In genomic region chr9:107981684-107982605, GRCm38 (mm10) we compare ENCODE assay signal across 8 mouse cellular contexts. TPM values are rescaled to one million over a fixed set of nuclear protein-coding genes. Genes with fewer than 3 reads are reported as not detected.
A peak's percentile ranks its signal among the peaks of the same experiment; 100 is the strongest.
DNase-seq lines count a peak whose midpoint lies in the region; ATAC-seq lines count a peak whose summit lies in the region.

No protein-coding gene starts in this region.

- H3K9ac ChIP-seq in midbrain, embryonic 16.5 days (ENCODE audit: low read depth, low read length), result 0 out of 2 replicates have a peak overlapping the region, but pooled peaks have one; percentile 0

- 63% methylated on average over 7 of the region's 7 CpGs for whole genome bisulfite sequencing in midbrain, embryonic 16.5 days

- DNase-seq in layer of hippocampus, adult 11-12 months (ENCODE audit: low spot score), result peak; percentile 65
- DNase-seq in layer of hippocampus, adult 9-10 months (ENCODE audit: low spot score), result no peak
- peak; percentile 87 for DNase-seq in embryo, embryonic 10.5 days (ENCODE audit: low spot score)
- peak; percentile 55 to 59 for DNase-seq in heart, postnatal 10 days
- DNase-seq in left cerebral cortex, postnatal 25 days (ENCODE audit: low spot score in 2 of 2), result peak; percentile 44 to 76
- DNase-seq in frontal cortex, postnatal 10 days (ENCODE audit: low spot score in 2 of 2), result no peak
- no peak for DNase-seq in adrenal gland, adult 18-20 months (ENCODE audit: low spot score in 2 of 2)

- H3K4me1 ChIP-seq in midbrain, embryonic 16.5 days (ENCODE audit: control insufficient read depth, insufficient read depth, low read length), result peaks cover 10% of the 10 kb centered on the region

- peak overlapping the region; percentile 67 for H3K27ac ChIP-seq in midbrain, embryonic 16.5 days (ENCODE audit: low read length)

- intact Hi-C loops in heart, postnatal 10 days (cut with DNase I), result loop anchor here (1.0 kb wide), 1 partner anchor 16 kb away; no protein-coding TSS in a partner anchor
- intact Hi-C loops in left cerebral cortex, postnatal 25 days (cut with DNase I), result no loop called here

- no peaks in the 10 kb centered on the region for H3K9me3 ChIP-seq in midbrain, embryonic 16.5 days (replicated peaks; ENCODE audit: control insufficient read depth, low read length, poor library complexity, severe bottlenecking)

- H3K36me3 ChIP-seq in midbrain, embryonic 16.5 days (ENCODE audit: control insufficient read depth, insufficient read depth, low read length), result no peaks in the 10 kb centered on the region

- H3K27me3 ChIP-seq in midbrain, embryonic 16.5 days (ENCODE audit: control insufficient read depth, insufficient read depth, low read depth, low read length), result peaks cover 7% of the 10 kb centered on the region

- ATAC-seq in midbrain, embryonic 16.5 days, result no peak

- H3K4me3 ChIP-seq in midbrain, embryonic 16.5 days (ENCODE audit: low read depth, low read length), result 0 out of 2 replicates have a peak overlapping the region, but pooled peaks have one; percentile 3

- no peak overlapping the region for H3K4me2 ChIP-seq in midbrain, embryonic 16.5 days (ENCODE audit: low read length)

RNA-seq across cellular contexts. Expression of gene Gm20661, which starts 0.9 kb away (rescaled TPM):
- under 1 TPM; 0.36 to 0.50 TPM for total RNA-seq in heart, postnatal 10 days (2021)
- not detected for total RNA-seq in left cerebral cortex, postnatal 25 days (2021)
- 0.65 and 0.67 TPM in 2 replicates for polyA plus RNA-seq in midbrain, embryonic 16.5 days (2015; fragmentation: Nextera tagmentation; extraction: Ambion mirVana)
- total RNA-seq in adrenal gland, adult 18-20 months (2021), result under 1 TPM in 1 of 2 experiments, not detected in 1; 0.29 TPM

RNA-seq across cellular contexts. Expression of gene Inka1, which starts 3.7 kb away (rescaled TPM):
- 10 to 100 TPM; 23.3 to 28.0 TPM for total RNA-seq in heart, postnatal 10 days (2021)
- 1 to 10 TPM; 3.9 to 4.0 TPM for total RNA-seq in left cerebral cortex, postnatal 25 days (2021)
- polyA plus RNA-seq in midbrain, embryonic 16.5 days (2015; fragmentation: Nextera tagmentation; extraction: Ambion mirVana), result 16.7 and 17.6 TPM in 2 replicates
- 1 to 10 TPM; 4.3 to 6.4 TPM for total RNA-seq in adrenal gland, adult 18-20 months (2021)

RNA-seq across cellular contexts. Expression of gene Uba7, which starts 6.6 kb away (rescaled TPM):
- 10 to 100 TPM; 13.4 to 15.7 TPM for total RNA-seq in heart, postnatal 10 days (2021)
- 1 to 10 TPM; 3.1 to 4.6 TPM for total RNA-seq in left cerebral cortex, postnatal 25 days (2021)
- 3.7 and 4.7 TPM in 2 replicates for polyA plus RNA-seq in midbrain, embryonic 16.5 days (2015; fragmentation: Nextera tagmentation; extraction: Ambion mirVana)
- total RNA-seq in adrenal gland, adult 18-20 months (2021), result 10 to 100 TPM; 14.2 to 22.1 TPM

RNA-seq across cellular contexts. Expression of gene Cdhr4, which starts 10.4 kb away (rescaled TPM):
- total RNA-seq in heart, postnatal 10 days (2021), result 1 to 10 TPM; 2.0 TPM
- 1 to 10 TPM; 1.5 to 1.9 TPM for total RNA-seq in left cerebral cortex, postnatal 25 days (2021)
- polyA plus RNA-seq in midbrain, embryonic 16.5 days (2015; fragmentation: Nextera tagmentation; extraction: Ambion mirVana), result 1.2 and 1.4 TPM in 2 replicates
- total RNA-seq in adrenal gland, adult 18-20 months (2021), result 1 to 10 TPM in 1 of 2 experiments, not detected in 1; 1.2 TPM

RNA-seq across cellular contexts. Expression of gene Gm20662, which starts 14.2 kb away (rescaled TPM):
- total RNA-seq in heart, postnatal 10 days (2021), result 1 to 10 TPM in 1 of 2 experiments, not detected in 1; 1.3 TPM
- 1 to 10 TPM; 3.7 to 4.4 TPM for total RNA-seq in left cerebral cortex, postnatal 25 days (2021)
- polyA plus RNA-seq in midbrain, embryonic 16.5 days (2015; fragmentation: Nextera tagmentation; extraction: Ambion mirVana), result 0.83 and 0.97 TPM in 2 replicates
- 1 to 10 TPM in 1 of 2 experiments, not detected in 1; 2.4 TPM for total RNA-seq in adrenal gland, adult 18-20 months (2021)

Comparison
In these comparisons a context has a peak if more than half of its experiments do, and no peak if none do; other contexts are left out.
1. DNase-seq: peak in layer of hippocampus, adult 11-12 months (single experiment), embryo, embryonic 10.5 days (single experiment), heart, postnatal 10 days (2 of 2) and left cerebral cortex, postnatal 25 days (2 of 2); none in layer of hippocampus, adult 9-10 months (single experiment), frontal cortex, postnatal 10 days (0 of 2) and adrenal gland, adult 18-20 months (0 of 2).